Mouse (Mus musculus): ENCODE data around the gene Tdgf1.

Gene Tdgf1

GRCm38 (mm10) chr9:110914631-110915236, 31.2 kb downstream of the Tdgf1 start:
- DNase-seq (ENCODE audit: extremely low spot score): no peak

GRCm38 (mm10) chr9:110909371-110909967, 36.5 kb downstream of the Tdgf1 start:
- DNase-seq (ENCODE audit: extremely low spot score): no peak

GRCm38 (mm10) chr9:110908631-110909016, 37.3 kb downstream of the Tdgf1 start:
- no peak for DNase-seq (ENCODE audit: extremely low spot score)

- DNase-seq (ENCODE audit: extremely low spot score): no peak
These were observed 37.9 kb downstream of the Tdgf1 start for GRCm38 (mm10) chr9:110907838-110908630.

- DNase-seq (ENCODE audit: extremely low spot score): no peak
These were observed 38.6 kb downstream of the Tdgf1 start for GRCm38 (mm10) chr9:110907201-110907837.

GRCm38 (mm10) chr9:110902271-110902670, 43.7 kb downstream of the Tdgf1 start:
- DNase-seq (ENCODE audit: extremely low spot score): no peak

GRCm38 (mm10) chr9:110901204-110901603, 44.8 kb downstream of the Tdgf1 start:
- no peak for DNase-seq (ENCODE audit: extremely low spot score)

- DNase-seq (ENCODE audit: extremely low spot score): no peak
These were observed 46.4 kb downstream of the Tdgf1 start for GRCm38 (mm10) chr9:110899451-110900008.

GRCm38 (mm10) chr9:110896595-110896994, 49.4 kb downstream of the Tdgf1 start:
- DNase-seq (ENCODE audit: extremely low spot score): peak; percentile 72

GRCm38 (mm10) chr9:110895994-110896393, 50.0 kb downstream of the Tdgf1 start:
- DNase-seq (ENCODE audit: extremely low spot score): no peak

GRCm38 (mm10) chr9:110895507-110895906, 50.5 kb downstream of the Tdgf1 start:
- DNase-seq (ENCODE audit: extremely low spot score): no peak

GRCm38 (mm10) chr9:110893429-110893828, 52.5 kb downstream of the Tdgf1 start:
- no peak for DNase-seq (ENCODE audit: extremely low spot score)

- no peak for DNase-seq (ENCODE audit: extremely low spot score)
These were observed 53.4 kb downstream of the Tdgf1 start for GRCm38 (mm10) chr9:110892552-110892951.

- no peak for DNase-seq (ENCODE audit: extremely low spot score)
These were observed 54.7 kb downstream of the Tdgf1 start for GRCm38 (mm10) chr9:110891077-110891828.

GRCm38 (mm10) chr9:110890026-110890783, 55.8 kb downstream of the Tdgf1 start:
- peak; percentile 65 for DNase-seq (ENCODE audit: extremely low spot score)
